Mouse (Mus musculus) embryonic stem cell, embryonic (primary cell): ENCODE measurements around the gene Tceanc2.

Experiments used
- CTCF ChIA-PET, 4 experiments: fragments of 300-600 bp in 2 of 4; fragments of 350-600 bp in 2 of 4; sonication (Branson Sonifier 250); formaldehyde crosslinking; loops; one replicate each; lab custom pipeline; 2022; ENCODE audit warnings: inconsistent platforms in 2 of 4; lab: Charles Lee
- POLR2A ChIA-PET, 4 experiments: fragments of 300-600 bp in 2 of 4; fragments of 350-600 bp in 2 of 4; sonication (Branson Sonifier 250); formaldehyde crosslinking; loops; one replicate each; lab custom pipeline; 2022; ENCODE audit warnings: antibody characterized with exemption in 4 of 4, inconsistent platforms in 1 of 4; lab: Charles Lee

The Tceanc2 gene

DNA sequence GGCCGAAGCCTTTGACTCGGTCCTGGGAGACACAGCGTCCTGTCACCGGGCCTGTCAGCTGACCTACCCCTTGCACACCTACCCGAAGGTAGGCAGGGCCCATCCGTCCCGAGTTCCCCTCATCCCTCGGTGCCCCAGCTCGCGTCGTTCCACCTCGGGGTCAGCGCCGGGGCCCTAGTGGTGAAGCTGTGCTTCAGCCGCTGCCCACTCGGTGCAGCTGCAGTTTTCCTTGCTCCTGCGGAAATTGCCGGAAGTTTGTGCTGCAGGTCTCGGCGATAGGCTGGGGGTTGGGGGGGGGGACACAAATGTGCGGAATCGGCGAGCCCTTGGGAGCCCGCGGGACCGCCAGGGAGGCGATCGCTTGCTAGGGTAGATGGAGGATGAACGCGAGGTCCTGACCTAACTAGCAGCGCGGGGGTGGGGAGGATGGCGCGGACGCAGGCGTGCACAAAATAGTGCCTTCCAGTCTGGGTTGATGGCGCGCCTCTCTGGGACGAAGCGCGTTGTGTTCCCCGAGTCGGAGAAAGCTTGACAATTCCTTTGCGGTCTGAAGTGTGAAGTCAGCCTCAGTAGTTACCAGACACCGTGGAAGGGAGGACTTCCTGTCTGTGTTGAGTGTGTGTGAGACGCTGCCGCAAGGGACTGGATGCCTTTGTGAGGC, at the start of gene Tceanc2:
Tceanc2 (minus strand) TSS at position 287 of the 661 bp plus-strand sequence.
- CTCF ChIA-PET, result interaction anchor here in 3 of 4 experiments (0.6 to 1.5 kb wide), 12 partner anchors 11 to 1657 kb away, joined by 3 to 12 read pairs (median 4); partner anchors contain the start of genes Hspb11 (in 1 of the 3), Lrrc42 (in 1 of the 3) and Ndc1 (in 1 of the 3)

GRCm38 (mm10) chr4:107226313-107226712, 47.4 kb upstream of the Tceanc2 start:
- ChIA-PET CTCF (no interaction called here), POLR2A (interaction anchor here in 1 of 4 experiments (0.7 to 2.1 kb wide), 2 partner anchors 10 to 17 kb away, joined by 3 to 4 read pairs; no protein-coding TSS in a partner anchor)

More for the DNA sequence above, at the start of gene Tceanc2:
- POLR2A ChIA-PET, result interaction anchor here (0.5 to 3.8 kb wide), 122 partner anchors 7 to 1392 kb away, joined by 3 to 38 read pairs (median 4); partner anchors contain the start of genes Hspb11 (in 3 of the 4), Lrrc42 (in 3 of the 4), Ssbp3 (in 3 of the 4) and Cyb5rl (in 2 of the 4)

- POLR2A ChIA-PET, result interaction anchor here in 3 of 4 experiments (0.6 to 0.8 kb wide), 5 partner anchors 35 to 604 kb away, joined by 3 to 5 read pairs (median 3); partner anchors contain the start of gene Tmem59 (in 2 of the 3)
- CTCF ChIA-PET, result interaction anchor here in 1 of 4 experiments (0.6 kb wide), 3 partner anchors 34 to 185 kb away, joined by 3 to 5 read pairs (median 4); no protein-coding TSS in a partner anchor
Measured at GRCm38 (mm10) chr4:107223225-107224204, 44.6 kb upstream of the Tceanc2 start.

DNA sequence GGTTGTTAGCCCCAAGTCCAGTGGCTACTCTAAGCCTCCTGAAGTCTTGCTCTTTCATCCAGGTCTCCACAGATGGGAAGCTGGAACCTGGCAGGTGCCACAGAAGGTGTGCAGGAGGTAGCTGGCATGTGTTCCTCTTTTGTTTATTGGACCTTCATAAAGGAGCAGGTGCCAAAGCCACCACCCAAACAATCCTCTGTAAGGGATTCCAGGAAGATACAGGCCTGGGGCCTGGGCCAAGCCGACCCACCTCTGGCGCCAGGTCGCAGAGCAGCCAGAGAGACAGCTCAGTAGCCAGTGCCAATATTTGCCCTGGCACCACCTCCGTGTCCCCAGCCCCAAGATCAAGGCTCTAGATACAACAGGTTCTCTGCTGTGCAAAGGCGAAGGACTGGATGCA, 42.6 kb upstream of the Tceanc2 start:
- ChIA-PET POLR2A (interaction anchor here in 1 of 4 experiments (0.6 to 1.3 kb wide), 5 partner anchors 10 to 379 kb away, joined by 3 read pairs; partner anchors contain the start of genes Tceanc2 and Tmem59), CTCF (interaction anchor here in 1 of 4 experiments (1.0 kb wide), 1 partner anchor 128 kb away, joined by 5 read pairs; no protein-coding TSS in a partner anchor)

GRCm38 (mm10) chr4:107217574-107217973, 38.7 kb upstream of the Tceanc2 start:
- ChIA-PET CTCF (no interaction called here), POLR2A (interaction anchor here in 1 of 4 experiments (1.3 kb wide), 1 partner anchor 39 kb away, joined by 4 read pairs; the partner anchor contains the start of gene Tmem59)

DNA sequence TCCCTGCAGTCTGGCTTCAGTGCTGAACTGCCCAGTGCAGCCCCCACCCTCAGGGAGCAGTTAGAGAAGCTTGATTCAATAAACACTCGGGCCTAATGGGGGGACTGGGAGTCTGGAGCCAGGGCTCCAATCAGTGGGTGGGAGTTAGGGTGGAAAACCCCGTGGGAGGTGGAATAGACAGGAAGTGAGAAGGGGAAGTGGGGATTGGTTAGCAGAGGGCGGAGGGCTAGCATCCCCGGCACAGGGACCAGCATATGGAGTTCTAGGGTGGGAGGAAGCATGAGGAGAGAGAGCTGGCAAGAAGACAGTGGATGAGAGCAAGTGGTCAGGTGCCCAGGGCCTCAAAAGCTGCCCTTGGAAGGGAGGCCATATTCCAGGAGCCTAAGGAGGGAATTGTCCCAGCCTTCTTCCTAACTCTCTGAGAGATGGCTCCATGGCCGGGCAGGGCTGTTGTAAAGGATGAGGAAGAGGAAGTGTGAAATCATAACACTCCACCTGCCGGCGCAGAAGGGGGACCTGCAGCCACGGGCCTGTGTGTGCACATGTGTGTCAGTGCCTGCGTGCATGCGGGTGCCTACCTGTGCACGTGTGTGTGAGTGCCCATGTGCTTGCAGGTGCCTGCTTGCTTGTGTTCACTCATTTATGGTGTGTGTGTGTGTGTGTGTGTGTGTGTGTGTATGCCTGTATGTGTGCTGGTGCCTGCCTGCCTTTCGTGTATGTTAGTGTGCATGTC, 34.5 kb upstream of the Tceanc2 start:
- CTCF ChIA-PET, result no interaction called here
- POLR2A ChIA-PET, result interaction anchor here in 1 of 4 experiments (1.2 to 1.4 kb wide), 2 partner anchors 13 to 35 kb away, joined by 3 to 4 read pairs; partner anchors contain the start of gene Tmem59

- ChIA-PET CTCF (no interaction called here), POLR2A (interaction anchor here in 1 of 4 experiments (1.5 kb wide), 1 partner anchor 34 kb away, joined by 3 read pairs; the partner anchor contains the start of gene Tmem59)
Measured at GRCm38 (mm10) chr4:107211936-107212335, 33.0 kb upstream of the Tceanc2 start.

- POLR2A ChIA-PET, result interaction anchor here in 2 of 4 experiments (0.6 to 1.5 kb wide), 3 partner anchors 10 to 103 kb away, joined by 3 read pairs; partner anchors contain the start of gene Tmem59 (in 1 of the 2)
- CTCF ChIA-PET, result interaction anchor here in 1 of 4 experiments (0.6 kb wide), 1 partner anchor 14 kb away, joined by 4 read pairs; no protein-coding TSS in a partner anchor
Measured at GRCm38 (mm10) chr4:107211465-107211864, 32.5 kb upstream of the Tceanc2 start.

DNA sequence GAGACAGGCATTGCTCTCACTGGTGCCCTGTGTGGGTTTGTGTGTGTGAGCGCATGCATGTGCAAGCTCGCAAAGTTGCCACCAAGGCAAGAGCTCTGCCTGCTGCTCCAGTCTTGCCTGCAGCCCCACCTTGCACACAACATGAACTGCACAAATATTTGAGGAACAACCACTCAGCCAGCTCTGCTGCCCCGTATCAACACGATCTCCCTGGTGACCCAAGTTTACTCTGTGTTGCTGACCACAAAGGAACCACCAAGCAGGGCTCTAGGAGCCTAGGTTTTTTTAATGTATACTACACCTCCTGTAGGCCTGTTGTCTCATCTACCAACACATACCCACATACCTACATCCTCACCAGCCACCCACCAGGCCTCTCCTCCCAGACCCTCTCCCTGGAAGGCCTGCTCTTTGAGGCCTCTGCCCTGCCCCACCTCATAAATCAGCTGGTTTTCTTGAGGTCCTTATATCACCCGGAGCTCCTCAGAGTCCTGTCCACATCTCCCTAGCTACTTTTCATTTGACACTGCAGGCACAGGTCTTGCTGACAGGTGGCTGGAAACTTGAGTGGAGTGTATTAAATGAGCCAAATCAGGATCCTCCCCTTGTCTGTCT, 31.7 kb upstream of the Tceanc2 start:
- ChIA-PET CTCF (interaction anchor here in 1 of 4 experiments (0.6 kb wide), 1 partner anchor 13 kb away, joined by 4 read pairs; no protein-coding TSS in a partner anchor), POLR2A (interaction anchor here in 2 of 4 experiments (0.6 to 1.5 kb wide), 4 partner anchors 11 to 104 kb away, joined by 3 read pairs; partner anchors contain the start of gene Tmem59 (in 1 of the 2))

DNA sequence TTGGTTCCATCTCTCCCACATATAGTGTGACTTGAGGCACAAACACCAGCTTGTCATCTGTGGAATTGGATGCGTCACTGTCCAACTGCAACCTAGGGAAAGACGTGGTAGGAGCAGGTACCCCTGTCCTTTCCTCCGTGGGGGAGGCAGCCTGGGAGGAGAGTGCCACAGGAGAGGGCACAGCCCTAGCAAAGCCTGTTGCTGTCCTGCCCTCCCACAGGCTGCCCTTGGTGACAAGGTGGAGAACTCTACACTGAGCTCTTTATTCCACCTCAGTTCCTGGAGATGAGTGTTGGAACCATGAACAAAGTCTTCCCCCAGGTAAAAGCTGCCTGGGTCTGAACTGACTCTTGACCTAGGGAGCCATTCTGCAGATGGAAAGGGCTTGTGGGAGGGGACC, 30.0 kb upstream of the Tceanc2 start, which contains the start of gene Ldlrad1:
Ldlrad1 (plus strand) TSS at position 301 of the 400 bp plus-strand sequence.
- POLR2A ChIA-PET, result no interaction called here
- CTCF ChIA-PET, result no interaction called here

DNA sequence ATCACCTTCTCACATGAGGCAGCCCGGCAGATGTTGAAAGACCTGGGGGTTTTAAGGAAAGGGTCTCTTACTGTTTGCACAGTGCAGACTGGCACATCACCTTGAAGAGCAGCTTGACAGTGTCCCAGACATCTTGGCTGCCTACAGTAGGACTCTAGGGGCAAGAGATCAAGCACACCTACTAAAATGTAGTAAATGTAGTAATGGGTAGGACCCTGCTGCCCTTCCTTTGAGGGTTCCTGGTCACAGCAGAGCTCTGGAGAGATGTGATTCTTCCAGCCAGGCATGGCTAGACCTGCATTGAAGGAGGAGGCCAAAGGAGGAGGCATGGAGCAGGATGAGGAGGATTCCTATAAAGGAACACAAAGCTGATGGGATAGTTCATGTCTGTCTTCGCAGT, 28.1 kb upstream of the Tceanc2 start:
- CTCF ChIA-PET, result no interaction called here
- POLR2A ChIA-PET, result no interaction called here

DNA sequence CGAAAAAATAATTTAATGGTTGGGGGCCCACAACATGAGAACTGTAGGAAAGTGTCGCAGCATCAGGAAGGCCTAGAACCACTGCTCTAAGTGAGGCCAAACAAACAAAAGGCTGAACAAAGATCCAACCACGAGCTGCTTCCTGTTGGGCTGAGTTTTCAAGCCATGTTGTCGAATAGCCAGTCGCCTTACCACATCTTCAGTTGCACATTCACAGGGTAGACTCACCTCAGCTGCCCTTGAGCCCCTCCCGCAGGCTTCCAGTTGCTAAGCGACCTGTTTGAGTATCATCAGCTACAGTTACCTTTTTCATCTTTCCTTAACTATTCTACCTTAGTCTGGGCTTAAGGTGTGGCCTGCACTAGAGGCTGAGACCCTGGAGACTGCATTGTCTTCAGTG, 24.1 kb upstream of the Tceanc2 start:
- POLR2A ChIA-PET, result interaction anchor here in 2 of 4 experiments (1.3 to 2.2 kb wide), 4 partner anchors 16 to 50 kb away, joined by 4 to 7 read pairs (median 4); partner anchors contain the start of genes Hspb11 (in 1 of the 2), Lrrc42 (in 1 of the 2), Tceanc2 (in 1 of the 2) and Tmem59 (in 1 of the 2)

GRCm38 (mm10) chr4:107201779-107202178, 22.9 kb upstream of the Tceanc2 start:
- POLR2A ChIA-PET, result interaction anchor here in 2 of 4 experiments (1.1 to 2.2 kb wide), 3 partner anchors 21 to 23 kb away, joined by 4 to 7 read pairs (median 5); partner anchors contain the start of genes Tmem59 (in 2 of the 2) and Tceanc2 (in 1 of the 2)
- CTCF ChIA-PET, result interaction anchor here in 1 of 4 experiments (0.6 kb wide), 1 partner anchor 436 kb away, joined by 3 read pairs; no protein-coding TSS in a partner anchor

More for the DNA sequence above, 24.1 kb upstream of the Tceanc2 start:
- CTCF ChIA-PET, result no interaction called here

- ChIA-PET CTCF (interaction anchor here in 1 of 4 experiments (0.6 kb wide), 1 partner anchor 13 kb away, joined by 4 read pairs; no protein-coding TSS in a partner anchor), POLR2A (interaction anchor here in 2 of 4 experiments (1.2 to 2.3 kb wide), 2 partner anchors 20 to 31 kb away, joined by 3 to 6 read pairs; partner anchors contain the start of gene Tmem59 (in 1 of the 2))
Measured at GRCm38 (mm10) chr4:107198072-107198471, 19.2 kb upstream of the Tceanc2 start.

- CTCF ChIA-PET, result interaction anchor here in 1 of 4 experiments (0.7 kb wide), 1 partner anchor 153 kb away, joined by 3 read pairs; no protein-coding TSS in a partner anchor
- POLR2A ChIA-PET, result interaction anchor here in 2 of 4 experiments (1.1 to 1.4 kb wide), 2 partner anchors 18 kb away, joined by 4 read pairs; partner anchors contain the start of gene Tmem59 (in 2 of the 2)
Measured at GRCm38 (mm10) chr4:107196454-107196853, 17.5 kb upstream of the Tceanc2 start.

GRCm38 (mm10) chr4:107193841-107194240, 14.9 kb upstream of the Tceanc2 start:
- CTCF ChIA-PET, result no interaction called here
- POLR2A ChIA-PET, result interaction anchor here in 1 of 4 experiments (0.7 kb wide), 1 partner anchor 16 kb away, joined by 3 read pairs; the partner anchor contains the start of gene Tmem59
